ENCODE assay signal across 4 mouse cellular contexts in genomic region chr1:159920571-159920970, GRCm38 (mm10).
"Had no signal": no experiment of that assay in that cellular context is flagged by ENCODE, and none has a peak within 500 bp of the region (broad histone marks: within the 10 kb centered on the region; RNA-seq: fewer than 3 reads in every experiment).

No protein-coding gene starts in this region.

- DNase-seq: kidney, postnatal 14 days; lung, embryonic 14.5 days; lung, postnatal 10 days; lung, postnatal 4 days had no signal
